In genomic region chr15:100478925-100479324, GRCm38 (mm10) we compare ENCODE assay signal across 14 mouse cellular contexts. TPM values are rescaled to one million over a fixed set of nuclear protein-coding genes. Genes with fewer than 3 reads are reported as not detected.
"Had no signal": no experiment of that assay in that cellular context is flagged by ENCODE, and none has a peak within 500 bp of the region (broad histone marks: within the 10 kb centered on the region; RNA-seq: fewer than 3 reads in every experiment).

No protein-coding gene starts in this region.

- H3K27ac ChIP-seq: limb, embryonic 12.5 days; liver, embryonic 14.5 days; midbrain, embryonic 12.5 days; neural tube, embryonic 15.5 days had no signal

- ATAC-seq: midbrain, embryonic 16.5 days had no signal

- H3K27me3 ChIP-seq: limb, embryonic 12.5 days; midbrain, embryonic 12.5 days; neural tube, embryonic 15.5 days had no signal

- H3K9me3 ChIP-seq: limb, embryonic 12.5 days; midbrain, embryonic 12.5 days; neural tube, embryonic 15.5 days had no signal

- H3K4me3 ChIP-seq: limb, embryonic 12.5 days; midbrain, embryonic 12.5 days; neural tube, embryonic 15.5 days had no signal

- H3K4me2 ChIP-seq: limb, embryonic 12.5 days; midbrain, embryonic 12.5 days; neural tube, embryonic 15.5 days had no signal

- DNase-seq: kidney, adult 11 months; kidney, postnatal 36 days; layer of hippocampus, adult 9-11 months; layer of hippocampus, postnatal 36 days; lung, adult 18-20 months; thymus, adult 18-20 months; thymus, postnatal 14 days had no signal

- H3K9ac ChIP-seq: limb, embryonic 12.5 days; liver, embryonic 14.5 days; midbrain, embryonic 12.5 days; neural tube, embryonic 15.5 days had no signal

- H3K4me1 ChIP-seq: midbrain, embryonic 12.5 days had no signal

RNA-seq across cellular contexts. Expression of gene Gm5475, which starts 57.0 kb away (rescaled TPM):
- polyA plus RNA-seq: liver, adult 2 months; stomach, embryonic 14.5 days had no signal
